Comparison of ENCODE assay signal across 10 mouse cellular contexts in genomic region chr5:88644901-88645300, GRCm38 (mm10).
"Had no signal": no experiment of that assay in that cellular context is flagged by ENCODE, and none has a peak within 500 bp of the region (broad histone marks: within the 10 kb centered on the region; RNA-seq: fewer than 3 reads in every experiment).

No protein-coding gene starts in this region.

- DNase-seq: lung, adult 18-20 months; lung, postnatal 36 days; midbrain, embryonic 14.5 days; thymus, postnatal 36 days had no signal

- H3K27me3 ChIP-seq: hindbrain, embryonic 15.5 days; limb, embryonic 15.5 days; neural tube, embryonic 12.5 days had no signal

- H3K4me2 ChIP-seq: hindbrain, embryonic 15.5 days; limb, embryonic 15.5 days; neural tube, embryonic 12.5 days had no signal

- ATAC-seq: intestine, embryonic 16.5 days had no signal

- H3K27ac ChIP-seq: hindbrain, embryonic 15.5 days; left cerebral cortex, adult 2 months; limb, embryonic 15.5 days; liver, embryonic 14.5 days; neural tube, embryonic 12.5 days had no signal

- H3K9me3 ChIP-seq: hindbrain, embryonic 15.5 days; limb, embryonic 15.5 days; neural tube, embryonic 12.5 days had no signal

- H3K9ac ChIP-seq: hindbrain, embryonic 15.5 days; limb, embryonic 15.5 days; liver, embryonic 14.5 days; neural tube, embryonic 12.5 days had no signal

- H3K4me3 ChIP-seq: hindbrain, embryonic 15.5 days; left cerebral cortex, adult 2 months; limb, embryonic 15.5 days; neural tube, embryonic 12.5 days had no signal

- H3K4me1 ChIP-seq: hindbrain, embryonic 15.5 days; limb, embryonic 15.5 days; neural tube, embryonic 12.5 days had no signal
